In the genomic region with DNA sequence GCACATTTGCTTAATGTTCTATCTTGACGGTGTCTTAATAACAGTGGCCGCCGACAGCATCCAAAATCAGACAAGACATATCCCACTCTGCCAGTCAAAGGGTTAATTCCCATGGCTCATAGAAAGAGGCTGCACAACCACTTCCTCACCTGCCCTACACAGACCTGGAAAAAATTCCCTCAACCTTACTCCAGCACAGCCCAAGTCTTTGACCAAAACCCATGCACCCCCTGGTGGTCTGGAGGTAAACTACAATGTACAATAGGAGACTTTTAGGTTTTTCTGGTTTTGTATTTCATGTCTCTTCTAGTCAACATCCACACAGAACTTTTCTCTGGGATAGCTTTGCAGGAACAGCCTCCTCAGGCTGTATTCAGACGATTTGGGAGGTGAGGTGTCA, we compare ENCODE assay signal across 9 mouse cellular contexts. TPM values are rescaled to one million over a fixed set of nuclear protein-coding genes. Genes with fewer than 3 reads are reported as not detected.
DNase-seq lines count a peak whose midpoint lies in the region; ATAC-seq lines count a peak whose summit lies in the region.
"Had no signal": no experiment of that assay in that cellular context is flagged by ENCODE, and none has a peak within 500 bp of the region (broad histone marks: within the 10 kb centered on the region; RNA-seq: fewer than 3 reads in every experiment).

No protein-coding gene starts in this region.

- H3K36me3 ChIP-seq in kidney, embryonic 15.5 days: no peaks in the 10 kb centered on the region
- no peaks in the 10 kb centered on the region for H3K36me3 ChIP-seq in limb, embryonic 11.5 days (ENCODE audit: control insufficient read depth, insufficient read depth, low read length)

- H3K27ac ChIP-seq in kidney, embryonic 15.5 days: no peak overlapping the region
- no peak overlapping the region for H3K27ac ChIP-seq in limb, embryonic 11.5 days (replicated peaks; ENCODE audit: low read depth, low read length)

- no peaks in the 10 kb centered on the region for H3K4me1 ChIP-seq in kidney, embryonic 15.5 days
- H3K4me1 ChIP-seq in limb, embryonic 11.5 days (ENCODE audit: control insufficient read depth, insufficient read depth, low read length): no peaks in the 10 kb centered on the region

- intact Hi-C loops in heart, postnatal 10 days (cut with DNase I): loop anchor here (1.0 to 10.0 kb wide), 4 partner anchors 38 to 680 kb away; no protein-coding TSS in a partner anchor

- ATAC-seq in kidney, embryonic 15.5 days (replicated peaks; ENCODE audit: low FRiP score): no peak
- ATAC-seq in limb, embryonic 11.5 days (ENCODE audit: insufficient number of reproducible peaks, low FRiP score, low TSS enrichment, low read depth): peak; percentile 67; the same call in 1 of the 2 replicates

- H3K9ac ChIP-seq in kidney, embryonic 15.5 days: no peak overlapping the region
- H3K9ac ChIP-seq in limb, embryonic 11.5 days (ENCODE audit: low read length): no peak overlapping the region

- WGBS in kidney, embryonic 15.5 days: 79% methylated on average over 4 of the region's 4 CpGs
- 83% methylated on average over 4 of the region's 4 CpGs for WGBS in limb, embryonic 11.5 days

- no peak overlapping the region for H3K4me3 ChIP-seq in kidney, embryonic 15.5 days (replicated peaks)
- H3K4me3 ChIP-seq in limb, embryonic 11.5 days (ENCODE audit: low read depth, low read length): no peak overlapping the region
- H3K4me3 ChIP-seq: erythroblast, embryonic 14.5 days had no signal

- DNase-seq in kidney, adult 11 months: peak; percentile 18
- peak; percentile 65 for DNase-seq in MN1 (ENCODE audit: low spot score)
- DNase-seq in cerebellum, postnatal 10 days: peak; percentile 75 to 84
- peak; percentile 73 to 88 for DNase-seq in heart, postnatal 10 days
- DNase-seq in limb, embryonic 11.5 days (ENCODE audit: low spot score): peak; percentile 73
- peak; percentile 75 for DNase-seq in naive thymus-derived CD4-positive, alpha-beta T cell, adult 2 months (ENCODE audit: low read depth)
- DNase-seq in thymus, postnatal 36 days: peak; percentile 14 to 43

- H3K27me3 ChIP-seq in kidney, embryonic 15.5 days: no peaks in the 10 kb centered on the region
- no peaks in the 10 kb centered on the region for H3K27me3 ChIP-seq in limb, embryonic 11.5 days (ENCODE audit: control insufficient read depth, insufficient read depth, low read length)

- H3K4me2 ChIP-seq in kidney, embryonic 15.5 days: no peak overlapping the region
- H3K4me2 ChIP-seq in limb, embryonic 11.5 days (ENCODE audit: low read depth, severe bottlenecking): no peak overlapping the region

- no peaks in the 10 kb centered on the region for H3K9me3 ChIP-seq in kidney, embryonic 15.5 days (replicated peaks)
- no peaks in the 10 kb centered on the region for H3K9me3 ChIP-seq in limb, embryonic 11.5 days (ENCODE audit: control insufficient read depth, low read length)

RNA-seq across cellular contexts. Expression of gene Zfr, which starts 32.8 kb away (rescaled TPM):
- polyA plus RNA-seq in kidney, embryonic 15.5 days (2015; fragmentation: Nextera tagmentation; extraction: Ambion mirVana): 108 and 109 TPM in 2 replicates
- 100 to 1,000 TPM; 101 to 114 TPM for total RNA-seq in heart, postnatal 10 days (2021)
- polyA plus RNA-seq in limb, embryonic 11.5 days (2014; fragmentation: Nextera tagmentation; extraction: Ambion mirVana): 128 and 135 TPM in 2 replicates

Comparison
In these comparisons a context has a peak if more than half of its experiments do, and no peak if none do; other contexts are left out.
1. DNase-seq: peak in every context shown above with its lines; median percentile 80 in heart, postnatal 10 days; 80 in cerebellum, postnatal 10 days; 75 in naive thymus-derived CD4-positive, alpha-beta T cell, adult 2 months; 73 in limb, embryonic 11.5 days; 65 in MN1; 28 in thymus, postnatal 36 days; 18 in kidney, adult 11 months.